24 mouse cellular contexts compared by ENCODE assay signal in genomic region chr8:91499303-91499702, GRCm38 (mm10).
DNase-seq lines count a peak whose midpoint lies in the region; ATAC-seq and TF ChIP-seq lines count a peak whose summit lies in the region.
"Had no signal": no experiment of that assay in that cellular context is flagged by ENCODE, and none has a peak within 500 bp of the region (broad histone marks: within the 10 kb centered on the region; RNA-seq: fewer than 3 reads in every experiment).

No protein-coding gene starts in this region.

- peaks cover 2 to 24% of the 10 kb centered on the region in 2 experiments; a peak in 3 of 4 replicates for H3K36me3 ChIP-seq in MEL (ENCODE audit: control insufficient read depth in 1 of 2, insufficient read depth in 2 of 2, low read length in 2 of 2)
- H3K36me3 ChIP-seq in hindbrain, embryonic 10.5 days, result no peaks in the 10 kb centered on the region
- H3K36me3 ChIP-seq: embryonic facial prominence, embryonic 13.5 days; embryonic facial prominence, embryonic 15.5 days; forebrain, embryonic 10.5 days; forebrain, embryonic 12.5 days had no signal

- 83% methylated on average over 2 of the region's 2 CpGs for WGBS in hindbrain, embryonic 10.5 days

- peak; percentile 53 for ATAC-seq in megakaryocyte-erythroid progenitor cell, adult 5-6 weeks (replicated peaks; ENCODE audit: low FRiP score, low TSS enrichment, poor library complexity, severe bottlenecking)
- ATAC-seq: activated CD4-positive, CD25-positive, alpha-beta regulatory T cell, adult 4 months; forebrain, embryonic 14.5 days; forebrain, embryonic 16.5 days; Patski had no signal

- peak; percentile 64 to 80 for TF ChIP-seq EP300 in MEL (IDR thresholded peaks at IDR 0.05; ENCODE audit: low read depth in 1 of 2, low read length in 2 of 2)

- H3K4me1 ChIP-seq in MEL (ENCODE audit: control insufficient read depth in 1 of 2, insufficient read depth in 2 of 2, low read length in 2 of 2), result peaks cover 9 to 14% of the 10 kb centered on the region in 2 experiments
- H3K4me1 ChIP-seq in hindbrain, embryonic 10.5 days (replicated peaks), result peaks cover 49% of the 10 kb centered on the region

- H3K27me3 ChIP-seq in MEL (ENCODE audit: control insufficient read depth in 1 of 2, insufficient read depth in 2 of 2, low read length in 2 of 2), result no peaks in the 10 kb centered on the region
- peaks cover 83% of the 10 kb centered on the region for H3K27me3 ChIP-seq in hindbrain, embryonic 10.5 days (ENCODE audit: insufficient read depth, poor library complexity, severe bottlenecking)
- H3K27me3 ChIP-seq: embryonic facial prominence, embryonic 13.5 days; embryonic facial prominence, embryonic 15.5 days; Patski had no signal

- H3K79me2 ChIP-seq in MEL (ENCODE audit: control insufficient read depth, insufficient read depth, low read length, poor library complexity), result no peaks in the 10 kb centered on the region; the same call in 1 of the 2 replicates

- no peak for TF ChIP-seq RAD21 in MEL (IDR thresholded peaks at IDR 0.05; ENCODE audit: low read depth, low read length)

- H3K9me3 ChIP-seq in MEL (replicated peaks; ENCODE audit: insufficient read depth, low read length), result no peaks in the 10 kb centered on the region
- no peaks in the 10 kb centered on the region for H3K9me3 ChIP-seq in hindbrain, embryonic 10.5 days
- H3K9me3 ChIP-seq: embryonic facial prominence, embryonic 13.5 days; embryonic facial prominence, embryonic 15.5 days; forebrain, embryonic 10.5 days; forebrain, embryonic 12.5 days had no signal

- no peak overlapping the region for H3K9ac ChIP-seq in MEL (ENCODE audit: control insufficient read depth, low read depth, low read length, poor library complexity, severe bottlenecking)
- H3K9ac ChIP-seq: embryonic facial prominence, embryonic 13.5 days; embryonic facial prominence, embryonic 15.5 days; forebrain, embryonic 12.5 days had no signal

- TF ChIP-seq POLR2A in MEL (IDR thresholded peaks at IDR 0.05; ENCODE audit: control insufficient read depth in 1 of 2, insufficient read depth in 1 of 2, low read depth in 1 of 2, low read length in 2 of 2, poor library complexity in 1 of 2), result no peak

- no peak overlapping the region for H3K27ac ChIP-seq in MEL (ENCODE audit: control insufficient read depth, low read depth, low read length)
- no peak overlapping the region for H3K27ac ChIP-seq in hindbrain, embryonic 10.5 days
- H3K27ac ChIP-seq: embryonic facial prominence, embryonic 13.5 days; embryonic facial prominence, embryonic 15.5 days; forebrain, embryonic 10.5 days; forebrain, embryonic 12.5 days had no signal

- no peak for TF ChIP-seq CTCF in MEL (IDR thresholded peaks at IDR 0.05 in 2 of 3, conservative IDR thresholded peaks at IDR 0.05 in 1 of 3; ENCODE audit: control insufficient read depth in 1 of 3, insufficient read depth in 1 of 3, low read depth in 2 of 3, low read length in 3 of 3, poor library complexity in 1 of 3, severe bottlenecking in 1 of 3)

- peak; percentile 45 for DNase-seq in MEL (ENCODE audit: low read depth, low spot score)
- peak; percentile 33 for DNase-seq in brain, adult 2 months (ENCODE audit: low read depth, low spot score)
- no peak for DNase-seq in right cerebral cortex, adult 18-20 months
- no peak for DNase-seq in hindbrain, embryonic 10.5 days (ENCODE audit: low spot score)
- DNase-seq: adrenal gland, adult 8-10 months; adrenal gland, postnatal 14 days; adrenal gland, postnatal 36 days; cerebellum, adult 11 months; cerebellum, adult 18-20 months; cerebellum, adult 8-10 months; cerebellum, adult 9-11 months; cerebellum, postnatal 14 days; cerebellum, postnatal 36 days; embryo, embryonic 11 days had no signal

- H3K4me3 ChIP-seq in MEL (ENCODE audit: control insufficient read depth in 1 of 2, insufficient read depth in 1 of 2, low read depth in 2 of 2, low read length in 2 of 2), result no peak overlapping the region
- H3K4me3 ChIP-seq in hindbrain, embryonic 10.5 days, result no peak overlapping the region
- H3K4me3 ChIP-seq: embryonic facial prominence, embryonic 13.5 days; embryonic facial prominence, embryonic 15.5 days; erythroblast, embryonic 14.5 days; forebrain, embryonic 10.5 days; forebrain, embryonic 12.5 days had no signal

TF ChIP-seq in MEL, 35 proteins besides CTCF, POLR2A, EP300 and RAD21:
- TF ChIP-seq GABPA (IDR thresholded peaks at IDR 0.05; ENCODE audit: low read depth, low read length) (no peak), SIN3A (IDR thresholded peaks at IDR 0.05; ENCODE audit: low read length) (peak; percentile 44), ZNF384 (IDR thresholded peaks at IDR 0.05; ENCODE audit: low read depth, low read length) (peak; percentile 65; the same call in 1 of the 2 replicates), RCOR1 (IDR thresholded peaks at IDR 0.05; ENCODE audit: low read depth, low read length) (peak; percentile 37; the same call in 1 of the 2 replicates), MAX (IDR thresholded peaks at IDR 0.05; ENCODE audit: low read length) (peak; percentile 77), ETS1 (IDR thresholded peaks at IDR 0.05; ENCODE audit: low read depth, low read length) (peak; percentile 73), BHLHE40 (IDR thresholded peaks at IDR 0.05; ENCODE audit: borderline replicate concordance, low read depth, low read length) (peak; percentile 82), MAZ (IDR thresholded peaks at IDR 0.05; ENCODE audit: low read depth, low read length) (no peak), USF1 (IDR thresholded peaks at IDR 0.05; ENCODE audit: low read depth, low read length) (peak; percentile 70), TCF12 (IDR thresholded peaks at IDR 0.05; ENCODE audit: low read depth, low read length) (peak; percentile 74; the same call in 1 of the 2 replicates), MXI1 (IDR thresholded peaks at IDR 0.05; ENCODE audit: low read depth, low read length) (peak; percentile 71; the same call in 1 of the 2 replicates), MEF2A (IDR thresholded peaks at IDR 0.05; ENCODE audit: extremely low read depth, insufficient replicate concordance, low read depth, low read length, poor library complexity, severe bottlenecking) (peak; percentile 56; the same call in 1 of the 2 replicates), GATA1 (IDR thresholded peaks at IDR 0.05; ENCODE audit: low read depth, low read length) (peak; percentile 24; the same call in 1 of the 2 replicates), SMC3 (IDR thresholded peaks at IDR 0.05; ENCODE audit: low read depth, low read length) (no peak)
TF ChIP-seq in MEL: peak in this region for 11.

Comparison
In these comparisons a context has a peak if more than half of its experiments do, and no peak if none do; other contexts are left out.
1. DNase-seq: peak in MEL (single experiment) and brain, adult 2 months (single experiment); none in right cerebral cortex, adult 18-20 months (single experiment) and hindbrain, embryonic 10.5 days (single experiment).